Mouse (Mus musculus) liver, embryonic 18 days (tissue): ENCODE results near the gene Sdk1. TPM values are rescaled to one million over a fixed set of nuclear protein-coding genes. Genes with fewer than 3 reads are reported as not detected.

Source experiments
- polyA plus RNA-seq: library from polyadenylated mRNA; depleted of rRNA; stranded (reverse); fragments of >200 nt; gene quantifications from 2 replicates; pipeline ENCODE4 v1.2.3, GENCODE M21; 2012; rRNA removed

The Sdk1 gene
- 0.25 and 0.32 TPM in 2 replicates for polyA plus RNA-seq

GRCm38 (mm10) chr5:141240841-141241543 is at the start of gene Sdk1:
Sdk1 (plus strand) TSS chr5:141241490.

Other genes with a start within 250 kb of the Sdk1 start
- gene Card11, start 240.9 kb upstream of the Sdk1 start, polyA plus RNA-seq: 0.28 and 0.34 TPM in 2 replicates